Mouse (Mus musculus) thymus, adult 18-20 months (tissue): ENCODE results near the gene Hax1.

Source experiments
- DNase-seq, 2 experiments: peaks; one replicate each; pipeline ENCODE4 v3.0.0; 2022; ENCODE audit warnings: mixed read lengths in 2 of 2

The Hax1 gene

GRCm38 (mm10) chr3:89998612-89999054 is at the start of gene Hax1:
TSS of gene Hax1 (minus strand) at chr3:89998780.
- peak; percentile 80 to 88 for DNase-seq

DNA sequence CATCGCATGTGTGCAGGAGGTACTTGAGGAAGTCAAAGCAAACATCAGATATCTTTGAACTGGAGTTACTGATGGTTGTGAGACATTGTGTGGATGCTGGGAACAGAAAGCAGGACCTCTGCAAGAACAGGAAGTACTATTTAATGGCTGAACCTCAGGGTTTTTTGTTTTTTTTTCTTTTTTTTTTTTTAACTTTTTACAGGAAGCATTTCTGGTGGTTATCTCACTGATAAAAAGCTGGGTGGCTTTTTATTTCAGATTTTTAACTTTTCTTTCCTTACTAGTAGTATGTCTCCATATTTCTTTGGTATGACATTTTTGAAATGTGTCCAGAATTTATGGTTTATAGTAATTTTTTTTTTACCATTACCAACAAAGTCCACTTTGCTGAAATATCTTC is 37.7 kb upstream of the Hax1 start:
- no peak for DNase-seq

GRCm38 (mm10) chr3:90034653-90035052 is 36.1 kb upstream of the Hax1 start:
- no peak for DNase-seq

GRCm38 (mm10) chr3:90016626-90017025 is 18.0 kb upstream of the Hax1 start:
- no peak for DNase-seq

GRCm38 (mm10) chr3:90010291-90010690 is 11.7 kb upstream of the Hax1 start:
- no peak for DNase-seq

- DNase-seq: no peak
Observed at GRCm38 (mm10) chr3:90004091-90004796, 5.7 kb upstream of the Hax1 start.

DNA sequence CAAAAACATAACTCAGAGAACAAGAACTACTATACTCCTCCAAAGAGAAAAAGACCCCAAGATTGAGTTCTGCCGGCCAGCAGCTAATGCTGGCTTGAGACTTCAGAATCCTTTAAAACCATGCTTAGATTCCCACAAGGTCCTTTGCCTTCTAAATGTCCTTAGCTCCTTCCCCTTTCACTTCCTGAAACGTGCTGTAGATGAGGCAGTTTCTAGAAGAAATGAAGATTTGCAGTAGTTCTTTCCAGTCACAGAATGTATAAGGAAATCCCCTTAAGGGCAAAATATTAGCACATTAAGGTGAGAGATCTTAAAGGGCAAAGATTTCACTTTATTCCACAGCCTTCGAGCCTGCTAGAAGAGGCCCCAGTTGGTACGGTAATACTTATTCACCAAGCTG is 1.2 kb upstream of the Hax1 start:
- no peak for DNase-seq

DNA sequence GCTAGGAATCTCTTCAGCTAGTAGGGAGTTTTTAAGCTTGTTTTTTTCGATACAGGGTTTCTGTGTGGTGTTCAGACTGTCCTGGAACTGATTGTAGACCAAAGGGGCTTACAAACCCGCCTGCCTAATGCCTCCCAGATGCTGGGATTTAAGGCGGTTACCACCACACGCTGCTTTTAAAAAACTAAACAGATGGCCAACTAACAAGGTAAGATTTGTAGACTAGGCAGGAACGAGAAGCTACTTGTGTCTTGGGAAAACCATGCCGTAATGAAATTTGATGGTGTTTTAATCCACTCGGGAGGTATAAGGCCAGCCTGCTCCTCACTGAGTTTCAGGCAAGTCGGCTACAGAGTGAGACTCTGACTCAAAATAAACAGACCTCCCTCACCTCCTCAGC is 510 bp upstream of the Hax1 start:
- no peak for DNase-seq

- no peak for DNase-seq
Observed at GRCm38 (mm10) chr3:89997791-89998495, 637 bp downstream of the Hax1 start.

- no peak for DNase-seq
Observed at GRCm38 (mm10) chr3:89994807-89995515, 3.6 kb downstream of the Hax1 start.

- no peak for DNase-seq
Observed at GRCm38 (mm10) chr3:89987822-89988221, 10.8 kb downstream of the Hax1 start.

GRCm38 (mm10) chr3:89987211-89987610 is 11.4 kb downstream of the Hax1 start:
- DNase-seq: no peak

DNA sequence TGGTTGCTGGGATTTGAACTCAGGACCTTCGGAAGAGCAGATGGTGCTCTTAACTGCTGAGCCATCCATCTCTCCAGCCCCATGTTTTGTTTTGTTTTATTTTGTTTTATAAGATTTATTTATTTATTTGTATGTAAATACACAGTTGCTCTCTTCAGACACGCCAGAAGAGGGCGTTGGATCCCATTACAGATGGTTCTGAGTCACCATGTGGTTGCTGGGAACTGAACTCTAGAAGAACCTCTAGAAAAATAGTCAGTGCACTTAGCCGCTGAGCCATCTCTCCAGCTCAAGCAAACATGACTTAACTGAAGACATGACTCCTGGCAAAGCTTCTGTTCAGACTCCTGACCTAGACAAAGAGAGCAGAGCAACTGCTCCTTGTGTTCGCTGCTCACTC is 16.2 kb downstream of the Hax1 start:
- DNase-seq: no peak

GRCm38 (mm10) chr3:89976859-89977258 is 21.7 kb downstream of the Hax1 start:
- DNase-seq: no peak

- DNase-seq: no peak
Observed at GRCm38 (mm10) chr3:89968509-89968908, 30.1 kb downstream of the Hax1 start.

DNA sequence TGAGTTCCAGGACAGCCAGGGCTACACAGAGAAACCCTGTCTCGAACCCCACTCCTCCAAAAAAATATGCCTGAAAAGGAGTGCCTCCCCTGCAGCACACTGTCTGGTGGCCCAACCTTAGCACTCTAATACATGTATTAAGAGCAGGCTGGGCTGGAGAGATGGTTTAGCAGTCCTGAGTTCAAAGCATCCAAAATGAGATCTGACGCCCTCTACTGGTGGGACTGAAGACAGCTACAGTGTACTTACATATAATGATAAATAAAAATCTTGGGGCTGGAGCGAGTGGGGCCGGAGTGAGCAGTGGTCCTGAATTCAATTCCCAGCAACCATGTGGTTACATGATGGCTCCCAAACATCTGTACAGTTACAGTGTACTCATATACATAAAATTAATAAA is 31.6 kb downstream of the Hax1 start:
- DNase-seq: no peak

GRCm38 (mm10) chr3:89965972-89966371 is 32.6 kb downstream of the Hax1 start:
- DNase-seq: no peak

DNA sequence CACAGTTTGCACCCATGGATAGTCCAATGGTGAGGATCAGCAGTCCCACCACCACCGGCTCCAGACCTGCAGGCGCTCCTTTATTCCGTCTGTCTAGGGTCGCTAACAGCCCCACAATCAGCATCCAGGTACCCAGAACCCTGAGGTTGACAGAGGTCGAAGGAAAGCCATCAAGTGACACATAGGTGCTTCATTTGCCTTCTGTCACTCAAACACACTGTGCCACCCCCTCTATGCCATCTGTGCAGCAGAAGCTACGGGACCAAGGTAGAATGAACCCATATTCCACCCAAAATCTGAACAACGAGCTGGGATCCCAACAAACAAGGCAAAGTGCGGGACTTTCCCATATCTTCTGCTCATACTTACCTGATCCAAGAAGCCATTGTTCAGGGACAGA is 33.0 kb downstream of the Hax1 start:
- no peak for DNase-seq

DNA sequence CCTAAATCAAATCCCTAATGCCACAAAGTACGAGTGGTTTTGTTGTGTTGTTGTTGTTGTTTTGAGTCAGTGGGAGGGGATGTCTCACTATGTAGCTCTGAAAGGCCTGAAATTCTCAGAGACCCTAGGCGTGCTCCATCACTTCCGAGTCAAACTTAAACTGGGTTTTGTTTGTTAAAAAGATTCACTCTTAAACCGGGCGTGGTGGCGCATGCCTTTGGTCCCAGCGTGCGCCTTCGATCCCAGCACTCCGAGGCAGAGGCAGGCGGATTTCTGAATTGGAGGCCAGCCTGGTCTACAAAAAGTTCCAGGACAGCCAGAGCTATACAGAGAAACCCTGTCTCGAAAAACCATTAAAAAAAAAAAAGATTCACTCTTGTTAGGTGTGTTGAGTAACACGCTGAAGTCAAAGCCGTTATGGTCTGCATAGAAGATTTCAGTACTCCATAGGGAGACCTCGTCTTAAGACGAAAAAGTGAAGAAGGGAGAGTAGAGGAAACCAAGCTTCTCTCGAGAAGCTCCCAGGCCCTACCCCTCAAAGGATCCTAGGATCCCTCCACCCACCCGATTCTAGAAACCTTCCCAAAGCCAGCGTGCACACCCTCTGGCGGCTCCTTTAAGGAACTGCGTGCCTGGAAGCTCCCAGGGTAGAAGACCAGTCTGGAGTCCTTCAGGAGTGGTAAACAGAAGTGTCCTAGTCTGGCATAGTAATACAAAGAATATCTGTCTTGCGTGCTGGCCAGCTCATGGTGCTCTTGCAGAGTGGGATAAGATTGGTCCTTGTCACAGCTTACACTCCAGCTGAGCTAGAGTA is 34.4 kb downstream of the Hax1 start:
- DNase-seq: peak in 1 of 2 experiments; percentile 29

DNA sequence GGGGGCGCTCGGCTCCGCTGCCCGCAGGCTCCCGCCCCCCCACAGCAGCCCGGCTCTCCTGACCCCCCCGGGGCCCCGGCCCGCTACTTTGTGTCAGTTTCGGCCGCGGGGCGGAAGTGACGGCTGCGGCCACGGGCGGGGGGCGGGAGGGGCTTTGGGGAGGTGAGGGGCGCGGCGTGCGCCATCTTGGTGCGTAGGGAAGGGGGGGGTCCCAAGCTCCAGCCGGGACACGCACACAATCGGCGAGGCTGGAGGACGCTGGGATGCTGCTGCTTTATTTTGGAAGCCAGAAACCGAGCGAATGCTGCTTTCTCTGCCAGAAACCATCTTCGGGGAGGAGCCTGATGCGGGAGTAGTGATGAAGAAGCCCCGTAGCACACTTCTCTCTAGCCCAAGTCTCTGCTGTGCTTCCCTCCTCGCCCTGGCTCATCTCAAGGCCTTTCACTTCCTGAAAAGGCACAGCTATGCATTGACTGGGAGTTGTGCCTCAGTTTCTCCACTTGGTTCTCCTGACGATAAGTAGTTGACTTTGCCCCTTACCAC is 35.3 kb downstream of the Hax1 start, which contains the start of gene Atp8b2:
Atp8b2 (minus strand) TSS at position 288 of the 543 bp plus-strand sequence.
- peak; percentile 45 to 60 for DNase-seq

DNA sequence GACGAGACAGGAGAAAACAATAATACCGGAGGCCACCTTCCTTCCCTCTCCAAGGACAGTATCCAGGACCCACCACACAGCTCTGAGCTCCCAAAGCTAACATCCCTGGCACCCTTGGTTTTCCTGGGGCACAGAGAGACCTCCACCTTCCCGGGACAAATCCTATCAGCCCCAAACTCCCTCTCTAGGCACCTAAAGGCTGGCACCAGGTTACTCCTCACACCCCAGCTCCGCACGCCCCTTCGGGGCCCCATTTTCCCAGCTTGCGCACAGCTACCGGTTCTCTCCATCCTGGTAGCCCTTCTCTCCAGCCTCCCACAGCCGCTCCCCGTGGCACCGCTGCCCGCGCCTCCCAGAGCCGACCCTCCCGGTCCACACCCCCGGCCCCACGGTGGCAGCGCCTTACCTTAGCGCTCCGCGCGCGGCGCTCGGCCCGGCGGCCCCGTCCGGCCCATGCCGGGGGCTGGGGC is 35.8 kb downstream of the Hax1 start:
- peak in 1 of 2 experiments; percentile 45 for DNase-seq

- DNase-seq: peak in 1 of 2 experiments; percentile 20
Observed at GRCm38 (mm10) chr3:89962059-89962750, 36.4 kb downstream of the Hax1 start.
